Mouse (Mus musculus) erythroblast, embryonic 14.5 days (primary cell): ENCODE results near the gene Klrb1c.

Experiments used
- GATA1 ChIP-seq: IDR thresholded peaks from 2 replicates; pipeline ENCODE4 v1.6.1; 2012; ENCODE audit warnings: low read length, inconsistent platforms, mixed read lengths
- TAL1 ChIP-seq: IDR thresholded peaks from 3 replicates; pipeline ENCODE4 v1.6.1; 2012; ENCODE audit warnings: low read length, inconsistent platforms, mixed read lengths

DNA sequence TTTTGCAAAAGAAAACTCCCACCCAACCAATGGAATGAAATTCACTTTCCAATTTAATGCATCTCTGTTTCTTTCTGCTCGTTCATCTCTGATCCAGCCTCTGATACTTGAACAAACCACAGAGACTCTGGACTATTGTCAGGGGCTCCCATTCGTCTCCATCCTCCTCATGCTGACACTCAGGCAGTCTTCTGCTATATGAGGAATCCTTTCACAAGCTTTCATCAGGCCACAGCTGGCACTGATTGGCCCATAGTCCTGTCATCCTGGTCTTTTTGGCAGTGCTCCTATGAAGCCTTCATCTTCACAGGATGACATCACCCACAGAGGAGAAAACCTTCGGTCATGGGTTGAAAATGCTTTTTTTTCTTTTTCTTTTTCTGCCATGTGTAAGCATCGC, 21.0 kb downstream of the Klrb1c start:
- TF ChIP-seq TAL1 (no peak), GATA1 (no peak)
